Mouse (Mus musculus): ENCODE data around the gene Gtf3c2. TPM values are rescaled to one million over a fixed set of nuclear protein-coding genes. Genes with fewer than 3 reads are reported as not detected.

The Gtf3c2 gene
- polyA plus RNA-seq, 1 experiment from 2014 or later = 72.6 TPM

DNA sequence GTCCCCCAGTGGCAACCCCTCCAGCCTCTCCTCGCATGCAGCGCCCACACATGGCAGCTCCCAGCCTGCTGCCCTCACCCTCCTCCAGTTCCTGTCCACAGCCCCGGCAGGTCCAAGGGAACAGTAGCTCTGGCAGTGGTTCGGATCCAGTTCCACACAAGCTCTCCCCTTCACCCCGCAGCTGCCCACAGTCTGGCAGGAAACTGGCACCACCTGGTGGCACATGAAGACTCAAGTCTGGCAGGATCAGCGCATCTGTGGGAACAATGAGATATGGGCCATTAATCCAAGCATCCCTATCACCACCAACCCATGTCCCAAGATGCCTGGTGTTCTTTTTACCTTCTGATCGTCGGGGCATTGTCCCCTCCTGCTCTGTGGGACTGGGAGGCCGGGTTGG lies 19.9 kb upstream of the Gtf3c2 start:
- ATAC-seq (ENCODE audit: low FRiP score) = no peak
- Histone ChIP-seq H3K27me3 (ENCODE audit: control insufficient read depth, insufficient read depth, low read length) (no peaks in the 10 kb centered on the region), H3K4me1 (replicated peaks; ENCODE audit: control insufficient read depth, insufficient read depth, low read length) (peaks cover 5% of the 10 kb centered on the region; the same call in 1 of the 2 replicates), H3K4me3 (ENCODE audit: low read depth, low read length) (peak overlapping the region; percentile 81; the same call in 1 of the 2 replicates), H3K36me3 (ENCODE audit: control insufficient read depth, insufficient read depth, low read length) (peaks cover 21% of the 10 kb centered on the region), H3K4me2 (replicated peaks; ENCODE audit: low read depth, low read length) (no peak overlapping the region), H3K9me3 (ENCODE audit: control insufficient read depth, low read length) (peaks cover 5% of the 10 kb centered on the region), H3K9ac (ENCODE audit: low read depth, low read length) (no peak overlapping the region), H3K27ac (ENCODE audit: low read depth, low read length) (no peak overlapping the region)
- DNase-seq (ENCODE audit: low spot score) = no peak
- 94% methylated on average over 9 of the region's 9 CpGs for WGBS

DNA sequence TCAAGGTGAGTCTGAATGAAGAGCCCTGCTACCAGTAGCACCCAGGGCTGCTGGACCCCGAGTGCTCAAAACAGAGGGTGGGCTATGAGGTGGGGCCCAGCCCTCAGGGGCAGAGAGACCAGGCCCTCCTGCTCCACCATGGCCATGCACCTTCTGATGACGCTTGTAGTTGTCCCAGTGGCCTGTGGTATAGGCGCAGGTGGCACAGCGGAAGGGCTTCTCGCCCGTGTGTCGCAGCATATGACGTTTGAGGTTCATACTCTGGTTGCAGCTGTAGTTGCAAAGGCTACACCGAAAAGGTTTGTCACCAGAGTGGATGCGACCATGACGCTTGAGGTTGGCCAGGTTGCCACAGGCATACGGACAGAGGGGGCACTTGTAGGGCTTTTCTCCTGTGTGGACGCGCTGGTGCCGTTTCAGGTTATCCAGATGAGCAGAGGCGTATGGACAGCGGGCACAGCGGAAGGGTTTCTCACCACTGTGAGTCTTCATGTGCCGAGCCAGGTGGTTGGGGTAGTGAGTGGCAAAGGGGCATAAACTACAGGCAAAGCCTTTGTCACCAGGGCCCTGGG lies 19.5 kb upstream of the Gtf3c2 start:
- peaks cover 23% of the 10 kb centered on the region for H3K36me3 ChIP-seq (ENCODE audit: control insufficient read depth, insufficient read depth, low read length)

DNA sequence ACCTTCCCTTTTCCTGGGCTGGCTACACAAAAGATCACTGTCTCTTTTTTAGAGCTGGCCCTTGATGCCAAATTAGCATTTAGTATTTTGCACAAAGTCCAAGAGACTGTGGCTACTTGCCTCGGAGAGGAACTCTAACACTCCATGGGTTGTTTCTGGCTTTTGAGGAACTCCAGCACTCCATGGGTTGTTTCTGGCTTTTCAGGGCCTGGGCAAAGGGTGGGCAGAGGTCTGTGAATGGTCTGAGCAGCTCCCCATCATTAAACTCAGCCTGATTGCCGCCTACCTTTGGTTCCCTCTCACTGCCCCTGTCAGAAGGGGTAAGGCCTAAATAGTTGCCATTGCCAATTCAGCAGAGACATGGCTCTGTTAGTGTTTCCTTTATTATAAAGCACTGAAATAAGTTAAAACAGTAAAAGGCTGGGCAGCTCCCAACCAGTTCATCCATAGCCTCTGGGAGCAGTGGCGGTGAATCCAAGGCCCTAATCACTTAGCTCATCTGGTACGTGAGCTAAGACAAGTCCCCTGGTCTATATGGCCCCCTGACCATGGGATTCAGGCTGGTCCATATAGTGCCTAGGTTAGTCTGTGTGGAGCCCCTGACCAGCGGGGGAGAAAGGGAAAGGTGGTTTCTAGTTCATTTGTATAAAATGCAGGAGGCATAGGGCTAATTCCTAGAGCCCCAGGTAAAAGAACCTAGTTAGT lies 18.8 kb upstream of the Gtf3c2 start:
- H3K36me3 ChIP-seq (ENCODE audit: control insufficient read depth, insufficient read depth, low read length) = peaks cover 23% of the 10 kb centered on the region
- no peak for DNase-seq (ENCODE audit: low spot score)
- WGBS = 85% methylated on average over 5 of the region's 5 CpGs

More for the DNA sequence above, 19.5 kb upstream of the Gtf3c2 start:
- 92% methylated on average over 19 of the region's 19 CpGs for WGBS
- no peak overlapping the region for H3K27ac ChIP-seq (ENCODE audit: low read depth, low read length)
- H3K9ac ChIP-seq (ENCODE audit: low read depth, low read length) = no peak overlapping the region
- no peaks in the 10 kb centered on the region for H3K27me3 ChIP-seq (ENCODE audit: control insufficient read depth, insufficient read depth, low read length)
- no peak for ATAC-seq (ENCODE audit: low FRiP score)
- peaks cover 5% of the 10 kb centered on the region for H3K9me3 ChIP-seq (ENCODE audit: control insufficient read depth, low read length)
- no peak overlapping the region for H3K4me2 ChIP-seq (replicated peaks; ENCODE audit: low read depth, low read length)
- no peak overlapping the region for H3K4me3 ChIP-seq (ENCODE audit: low read depth, low read length)
- no peak for DNase-seq (ENCODE audit: low spot score)
- H3K4me1 ChIP-seq (replicated peaks; ENCODE audit: control insufficient read depth, insufficient read depth, low read length) = peaks cover 5% of the 10 kb centered on the region; the same call in 1 of the 2 replicates

DNA sequence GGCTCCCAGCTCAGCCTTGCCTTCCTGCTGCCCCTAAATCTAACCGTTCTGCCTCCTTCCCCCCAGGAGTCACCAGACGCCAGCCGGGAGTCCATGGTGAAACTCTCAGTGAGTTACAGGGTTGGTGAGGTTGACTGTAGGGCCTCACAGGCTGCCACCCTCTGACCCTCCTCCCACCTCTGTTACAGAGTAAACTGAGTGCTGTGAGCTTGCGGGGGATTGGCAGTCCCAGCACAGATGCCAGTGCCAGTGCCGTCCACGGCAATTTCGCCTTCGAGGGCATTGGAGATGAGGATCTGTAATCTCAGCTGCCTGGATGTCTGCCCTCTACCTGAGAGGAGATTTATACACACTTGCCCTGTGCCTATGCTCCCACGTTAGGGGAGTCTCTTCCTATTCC lies 18.2 kb upstream of the Gtf3c2 start:
- Histone ChIP-seq H3K9me3 (ENCODE audit: control insufficient read depth, low read length) (peaks cover 5% of the 10 kb centered on the region), H3K4me3 (ENCODE audit: low read depth, low read length) (no peak overlapping the region), H3K27ac (ENCODE audit: low read depth, low read length) (no peak overlapping the region), H3K27me3 (ENCODE audit: control insufficient read depth, insufficient read depth, low read length) (no peaks in the 10 kb centered on the region), H3K9ac (ENCODE audit: low read depth, low read length) (no peak overlapping the region), H3K4me2 (replicated peaks; ENCODE audit: low read depth, low read length) (no peak overlapping the region), H3K36me3 (ENCODE audit: control insufficient read depth, insufficient read depth, low read length) (peaks cover 23% of the 10 kb centered on the region), H3K4me1 (replicated peaks; ENCODE audit: control insufficient read depth, insufficient read depth, low read length) (peaks cover 8% of the 10 kb centered on the region)
- DNase-seq (ENCODE audit: low spot score) = no peak
- 80% methylated on average over 9 of the region's 9 CpGs for WGBS
- ATAC-seq (ENCODE audit: low FRiP score) = no peak

More for the DNA sequence above, 18.8 kb upstream of the Gtf3c2 start:
- H3K27ac ChIP-seq (ENCODE audit: low read depth, low read length) = no peak overlapping the region
- no peak overlapping the region for H3K4me2 ChIP-seq (replicated peaks; ENCODE audit: low read depth, low read length)
- H3K4me3 ChIP-seq (ENCODE audit: low read depth, low read length) = no peak overlapping the region
- H3K9me3 ChIP-seq (ENCODE audit: control insufficient read depth, low read length) = peaks cover 5% of the 10 kb centered on the region
- no peak overlapping the region for H3K9ac ChIP-seq (ENCODE audit: low read depth, low read length)
- no peaks in the 10 kb centered on the region for H3K27me3 ChIP-seq (ENCODE audit: control insufficient read depth, insufficient read depth, low read length)
- ATAC-seq (ENCODE audit: low FRiP score) = no peak
- H3K4me1 ChIP-seq (replicated peaks; ENCODE audit: control insufficient read depth, insufficient read depth, low read length) = peaks cover 8% of the 10 kb centered on the region

DNA sequence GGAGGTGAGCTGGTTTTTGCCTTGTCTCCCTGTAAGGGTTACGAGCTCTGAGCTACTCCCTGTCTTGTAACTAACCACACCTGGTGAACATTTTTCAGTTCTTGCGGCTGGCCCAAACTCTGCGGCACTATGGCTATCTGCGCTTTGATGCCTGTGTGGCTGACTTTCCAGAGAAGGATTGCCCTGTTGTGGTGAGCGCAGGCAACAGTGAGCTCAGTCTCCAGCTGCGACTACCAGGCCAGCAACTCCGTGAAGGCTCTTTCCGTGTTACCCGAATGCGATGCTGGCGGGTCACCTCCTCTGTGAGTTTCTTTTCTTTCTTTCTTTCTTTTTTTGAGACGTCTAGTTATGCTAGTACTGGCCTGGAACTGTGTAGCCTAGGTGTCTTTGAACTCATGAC lies 17.1 kb upstream of the Gtf3c2 start:
- H3K9ac ChIP-seq (ENCODE audit: low read depth, low read length) = no peak overlapping the region
- H3K4me1 ChIP-seq (replicated peaks; ENCODE audit: control insufficient read depth, insufficient read depth, low read length) = peaks cover 8% of the 10 kb centered on the region
- WGBS = 95% methylated on average over 12 of the region's 12 CpGs
- H3K9me3 ChIP-seq (ENCODE audit: control insufficient read depth, low read length) = peaks cover 5% of the 10 kb centered on the region
- no peaks in the 10 kb centered on the region for H3K27me3 ChIP-seq (ENCODE audit: control insufficient read depth, insufficient read depth, low read length)
- H3K27ac ChIP-seq (ENCODE audit: low read depth, low read length) = no peak overlapping the region
- no peak for ATAC-seq (ENCODE audit: low FRiP score)
- DNase-seq (ENCODE audit: low spot score) = no peak
- H3K4me2 ChIP-seq (replicated peaks; ENCODE audit: low read depth, low read length) = no peak overlapping the region
- peaks cover 21% of the 10 kb centered on the region for H3K36me3 ChIP-seq (ENCODE audit: control insufficient read depth, insufficient read depth, low read length)
- H3K4me3 ChIP-seq (ENCODE audit: low read depth, low read length) = no peak overlapping the region

DNA sequence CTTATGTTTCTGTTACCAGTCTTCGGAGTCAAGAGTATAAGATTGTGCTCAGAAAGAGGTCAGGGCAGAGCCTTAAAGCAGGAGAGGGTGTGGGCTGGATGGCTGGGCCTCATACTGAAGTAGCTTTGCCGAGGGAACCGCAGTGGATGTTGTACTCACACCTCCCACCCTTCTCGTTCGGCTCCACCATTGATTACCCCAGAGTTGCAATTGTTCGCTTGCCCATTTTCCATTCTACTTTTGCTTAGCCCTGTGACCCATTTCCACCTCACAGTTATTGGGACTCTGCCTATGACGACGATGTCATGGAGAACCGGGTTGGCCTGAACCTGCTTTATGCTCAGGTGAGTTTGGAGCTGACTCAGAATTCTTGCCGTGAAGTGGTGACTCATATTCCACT lies 16.3 kb upstream of the Gtf3c2 start:
- no peak for DNase-seq (ENCODE audit: low spot score)
- no peak overlapping the region for H3K4me3 ChIP-seq (ENCODE audit: low read depth, low read length)
- H3K4me1 ChIP-seq (replicated peaks; ENCODE audit: control insufficient read depth, insufficient read depth, low read length) = peaks cover 11% of the 10 kb centered on the region
- H3K27me3 ChIP-seq (ENCODE audit: control insufficient read depth, insufficient read depth, low read length) = no peaks in the 10 kb centered on the region
- no peak overlapping the region for H3K27ac ChIP-seq (ENCODE audit: low read depth, low read length)
- WGBS = 94% methylated on average over 10 of the region's 10 CpGs
- no peak overlapping the region for H3K4me2 ChIP-seq (replicated peaks; ENCODE audit: low read depth, low read length)
- peaks cover 21% of the 10 kb centered on the region for H3K36me3 ChIP-seq (ENCODE audit: control insufficient read depth, insufficient read depth, low read length)
- ATAC-seq (ENCODE audit: low FRiP score) = no peak
- no peak overlapping the region for H3K9ac ChIP-seq (ENCODE audit: low read depth, low read length)
- H3K9me3 ChIP-seq (ENCODE audit: control insufficient read depth, low read length) = peaks cover 5% of the 10 kb centered on the region

DNA sequence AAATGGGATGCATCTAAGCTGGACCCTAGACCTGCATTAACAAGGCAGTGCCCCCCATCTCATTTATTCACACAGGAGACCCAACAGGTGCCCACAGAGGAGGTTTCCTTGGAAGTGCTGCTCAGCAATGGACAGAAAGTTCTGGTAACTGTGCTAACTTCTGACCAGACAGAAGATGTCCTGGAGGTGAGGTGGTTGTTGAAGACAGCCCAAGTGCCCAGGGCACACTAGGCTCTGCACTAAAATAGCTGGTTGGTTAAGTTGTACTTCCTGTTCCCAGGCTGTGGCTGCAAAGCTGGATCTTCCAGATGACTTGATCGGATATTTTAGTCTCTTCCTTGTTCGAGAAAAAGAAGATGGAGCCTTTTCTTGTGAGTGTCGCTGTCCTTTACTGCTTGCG lies 15.7 kb upstream of the Gtf3c2 start:
- Histone ChIP-seq H3K4me1 (replicated peaks; ENCODE audit: control insufficient read depth, insufficient read depth, low read length) (peaks cover 11% of the 10 kb centered on the region), H3K4me2 (replicated peaks; ENCODE audit: low read depth, low read length) (no peak overlapping the region), H3K9me3 (ENCODE audit: control insufficient read depth, low read length) (peaks cover 5% of the 10 kb centered on the region), H3K36me3 (ENCODE audit: control insufficient read depth, insufficient read depth, low read length) (peaks cover 21% of the 10 kb centered on the region), H3K27ac (ENCODE audit: low read depth, low read length) (no peak overlapping the region), H3K9ac (ENCODE audit: low read depth, low read length) (no peak overlapping the region), H3K4me3 (ENCODE audit: low read depth, low read length) (no peak overlapping the region), H3K27me3 (ENCODE audit: control insufficient read depth, insufficient read depth, low read length) (no peaks in the 10 kb centered on the region)
- DNase-seq (ENCODE audit: low spot score) = no peak
- ATAC-seq (ENCODE audit: low FRiP score) = no peak
- 96% methylated on average over 4 of the region's 4 CpGs for WGBS

DNA sequence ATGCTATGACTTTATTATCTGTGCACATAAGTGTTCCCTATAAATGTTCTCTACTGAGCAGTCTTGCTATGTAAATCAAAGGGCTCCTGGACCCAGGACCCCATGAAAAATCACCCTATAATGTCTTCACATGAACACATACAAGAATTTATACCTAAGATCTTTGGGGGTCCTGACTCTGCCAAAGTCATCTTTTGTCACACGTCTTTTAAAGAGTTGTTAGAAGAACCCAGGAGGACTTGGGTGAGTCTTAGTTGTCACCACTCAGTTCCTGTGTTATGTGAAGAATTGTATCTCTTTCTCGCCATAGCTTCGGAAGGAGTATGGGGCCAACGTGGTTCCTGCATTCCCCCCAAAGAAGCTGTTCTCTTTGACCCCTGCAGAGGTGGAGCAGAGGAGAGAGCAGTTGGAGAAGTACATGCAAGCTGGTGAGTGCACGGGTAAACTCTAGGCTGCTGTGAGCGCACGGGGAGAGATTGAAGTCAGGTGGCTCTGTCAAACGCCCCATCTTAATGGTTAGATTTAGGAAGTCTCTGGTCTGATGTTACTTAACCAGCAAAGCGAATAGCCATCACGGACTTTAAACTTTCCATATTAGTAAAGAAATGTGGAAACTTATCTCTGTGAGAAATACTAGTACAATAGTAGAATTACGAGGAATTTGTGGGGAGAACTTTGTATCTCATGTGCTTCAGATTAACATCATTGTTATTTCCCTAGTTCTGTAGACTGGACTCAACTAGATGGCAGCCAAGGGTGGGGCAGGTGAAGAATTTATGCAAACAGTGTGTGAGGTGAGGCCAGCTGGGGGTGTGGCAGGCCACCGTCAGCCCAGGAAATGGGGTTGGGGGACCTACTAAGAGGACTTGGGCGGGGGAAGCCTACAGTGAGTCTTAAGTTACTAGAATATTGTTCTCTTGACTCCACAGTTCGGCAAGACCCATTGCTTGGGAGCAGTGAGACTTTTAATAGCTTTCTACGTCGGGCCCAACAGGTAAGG lies 14.8 kb upstream of the Gtf3c2 start:
- Histone ChIP-seq H3K27me3 (ENCODE audit: control insufficient read depth, insufficient read depth, low read length) (no peaks in the 10 kb centered on the region), H3K4me1 (replicated peaks; ENCODE audit: control insufficient read depth, insufficient read depth, low read length) (peaks cover 7% of the 10 kb centered on the region), H3K4me3 (ENCODE audit: low read depth, low read length) (peak overlapping the region; percentile 93; the same call in 1 of the 2 replicates), H3K9ac (ENCODE audit: low read depth, low read length) (no peak overlapping the region), H3K27ac (ENCODE audit: low read depth, low read length) (no peak overlapping the region), H3K4me2 (replicated peaks; ENCODE audit: low read depth, low read length) (no peak overlapping the region; the same call in 1 of the 2 replicates), H3K9me3 (ENCODE audit: control insufficient read depth, low read length) (no peaks in the 10 kb centered on the region), H3K36me3 (ENCODE audit: control insufficient read depth, insufficient read depth, low read length) (peaks cover 14% of the 10 kb centered on the region)
- DNase-seq (ENCODE audit: low spot score) (no peak), ATAC-seq (ENCODE audit: low FRiP score) (no peak)
- WGBS = 94% methylated on average over 16 of the region's 16 CpGs

Measured in hindbrain, embryonic 11.5 days (tissue).